Mouse (Mus musculus): ENCODE results near the gene Rreb1.

Rreb1 gene

DNA sequence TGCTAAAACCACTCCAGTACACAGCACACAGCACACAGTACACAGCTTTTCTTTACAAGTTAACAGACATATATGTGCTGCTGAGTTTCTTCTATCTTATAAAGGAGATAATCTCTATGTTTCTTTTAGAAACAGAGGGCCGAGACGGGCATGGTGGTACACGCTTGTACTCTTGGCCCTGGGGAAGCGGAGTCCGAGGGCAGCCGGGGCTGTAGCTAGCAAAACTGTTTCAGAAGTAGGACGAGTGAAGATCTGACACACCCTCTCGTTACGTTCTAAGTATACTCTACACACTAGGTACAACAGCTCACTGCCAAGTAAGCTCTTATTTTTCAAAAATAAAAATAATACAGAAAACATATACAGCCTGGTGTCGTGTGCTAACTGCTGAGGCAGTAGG is 202.1 kb downstream of the Rreb1 start:
- no peak for DNase-seq (ENCODE audit: low spot score)

DNA sequence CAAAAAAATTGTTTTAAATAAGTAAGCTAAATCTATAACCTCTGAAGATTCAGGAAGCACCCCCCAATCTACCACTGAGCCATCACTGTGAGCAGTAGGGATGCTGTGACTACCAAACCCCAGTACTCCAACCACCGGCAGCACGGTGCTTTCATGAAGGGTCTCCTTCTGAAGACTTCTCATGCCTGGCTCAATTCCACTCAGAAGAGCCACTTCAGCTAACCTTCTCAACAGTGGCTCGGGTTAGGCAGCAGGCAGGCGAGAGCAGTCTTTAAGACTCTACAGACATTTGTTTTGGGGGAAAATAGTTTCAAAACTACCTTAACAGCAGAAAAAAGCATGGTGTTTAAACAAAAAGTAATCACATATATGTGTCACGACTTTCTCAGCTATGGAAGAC is 202.9 kb downstream of the Rreb1 start:
- no peak for DNase-seq (ENCODE audit: low spot score)

DNA sequence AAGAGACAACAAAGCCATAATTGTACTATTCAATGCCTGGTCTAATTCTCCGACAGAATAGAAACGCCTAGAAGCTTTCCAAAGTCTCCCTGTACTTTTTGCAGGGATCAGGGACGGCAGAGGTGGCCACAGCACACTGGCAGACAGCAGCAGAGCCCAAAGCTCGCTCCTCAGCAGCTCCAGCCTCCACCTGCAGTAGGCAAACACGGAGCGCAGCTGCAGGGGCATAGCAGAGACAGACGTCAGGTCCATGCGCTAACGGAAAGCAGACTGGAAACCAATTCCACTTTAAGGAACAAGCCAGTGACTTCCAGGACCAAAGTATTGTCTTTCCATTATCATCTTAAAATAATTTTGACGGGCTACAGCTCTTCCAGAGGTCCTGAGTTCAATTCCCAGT is 208.0 kb downstream of the Rreb1 start:
- no peak for DNase-seq (ENCODE audit: low spot score)

DNA sequence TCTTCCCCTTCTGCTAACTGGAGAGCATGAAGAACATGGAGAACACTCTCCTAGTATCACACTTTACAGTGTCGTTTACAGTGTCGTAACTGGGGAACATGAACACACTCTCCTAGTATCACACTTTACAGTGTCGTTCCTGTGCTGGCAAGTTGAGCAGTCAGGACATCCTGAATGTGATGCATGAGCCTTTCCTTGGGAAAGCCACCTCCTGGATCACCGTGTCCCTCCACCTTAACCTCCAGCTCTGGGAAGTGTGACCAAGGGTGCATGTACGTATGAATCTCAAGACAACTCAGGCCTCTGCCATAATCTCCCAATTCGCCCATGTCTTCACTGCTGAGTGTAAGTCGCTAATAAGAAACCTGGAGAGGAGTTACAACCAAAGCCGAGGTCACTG is 211.5 kb downstream of the Rreb1 start:
- DNase-seq (ENCODE audit: low spot score): no peak

DNA sequence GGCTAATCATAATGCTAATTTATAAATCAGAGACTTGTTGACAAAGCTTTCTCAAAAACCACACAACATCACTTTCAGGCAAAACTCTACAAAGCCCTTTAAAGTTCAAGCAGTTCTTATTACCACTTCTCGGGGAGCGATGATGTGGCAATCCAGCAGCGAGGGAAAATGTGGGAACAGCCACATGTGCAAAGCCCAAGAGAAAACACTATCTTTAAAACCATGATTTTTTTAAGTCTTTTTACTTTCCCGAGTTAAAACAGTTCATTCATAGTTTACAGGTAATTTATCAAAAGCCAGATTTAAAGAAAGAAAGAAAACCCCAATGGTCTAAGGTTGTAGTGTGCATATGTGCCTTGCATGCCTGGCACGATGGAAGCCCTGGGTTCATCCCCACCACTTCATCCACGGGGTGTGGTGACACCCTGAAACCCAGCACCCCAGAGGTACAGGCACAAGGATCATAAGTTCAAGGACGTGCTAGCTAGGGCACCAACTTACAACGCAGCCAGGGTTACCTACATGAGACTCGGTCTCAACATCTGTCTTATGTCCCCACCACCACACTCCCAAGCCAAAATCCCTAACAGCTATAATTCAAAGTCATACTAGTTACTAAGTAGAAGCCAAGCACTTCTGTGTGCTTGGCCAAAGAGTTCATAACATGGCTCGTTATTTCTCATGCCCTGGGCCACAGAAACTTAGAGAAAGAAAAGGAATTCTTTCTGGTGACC is 214.6 kb downstream of the Rreb1 start:
- peak; percentile 13 for DNase-seq (ENCODE audit: low spot score)

DNA sequence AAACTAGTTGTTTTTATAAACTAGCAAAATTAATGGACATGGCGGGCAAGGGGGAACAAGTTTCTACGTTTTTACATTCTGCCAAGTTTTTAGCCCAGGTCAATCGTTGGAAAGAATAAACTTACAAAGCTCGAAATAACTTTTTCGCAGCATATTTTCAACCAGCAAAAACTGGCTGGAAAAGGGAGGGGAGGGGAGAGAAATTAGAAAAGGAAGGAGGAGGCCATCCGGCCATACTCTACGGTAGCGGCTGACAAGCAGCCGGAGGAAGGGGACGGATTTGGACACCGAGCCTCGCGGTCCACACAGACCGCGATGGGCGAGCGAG is 215.1 kb downstream of the Rreb1 start:
- DNase-seq (ENCODE audit: low spot score): peak; percentile 10

DNA sequence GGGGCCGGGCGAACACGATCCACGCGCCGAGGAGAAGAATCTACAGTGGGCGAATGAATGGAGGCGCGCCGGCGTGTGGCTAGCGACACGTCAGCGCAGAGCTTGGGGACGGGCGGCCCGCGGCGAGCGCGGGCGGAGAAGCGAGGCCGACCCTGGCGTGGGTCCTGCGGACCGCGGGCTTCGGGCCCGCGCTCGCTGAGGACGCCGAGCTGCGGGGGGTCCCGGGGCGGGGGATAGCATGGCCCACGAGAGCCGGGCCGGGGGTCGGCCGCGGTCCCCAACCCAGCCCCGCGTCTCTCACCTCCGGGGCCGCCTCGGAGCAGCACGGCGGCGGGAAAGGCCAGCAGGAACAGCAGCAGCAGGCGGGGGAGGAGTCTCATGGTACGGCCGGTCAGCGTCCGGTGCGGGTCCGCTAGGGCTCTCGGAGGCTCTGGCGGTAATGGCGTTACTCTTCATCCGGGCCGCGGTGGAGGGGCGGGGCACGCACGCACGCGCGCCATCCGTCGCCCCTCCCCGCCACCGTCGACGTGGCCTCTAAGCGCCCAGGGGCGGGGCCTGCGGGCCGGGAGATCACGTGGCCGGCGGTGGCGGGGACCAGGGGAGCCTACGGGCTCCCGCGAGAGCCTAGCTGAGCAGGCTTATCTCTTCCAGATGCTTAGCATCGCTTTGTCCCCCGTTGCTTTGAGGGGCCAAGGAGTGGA is 215.7 kb downstream of the Rreb1 start, which contains the start of gene Ssr1:
Gene Ssr1, minus strand, starts transcription at position 514 of the 701 bp plus-strand sequence.
- DNase-seq (ENCODE audit: low spot score): peak; percentile 95

DNA sequence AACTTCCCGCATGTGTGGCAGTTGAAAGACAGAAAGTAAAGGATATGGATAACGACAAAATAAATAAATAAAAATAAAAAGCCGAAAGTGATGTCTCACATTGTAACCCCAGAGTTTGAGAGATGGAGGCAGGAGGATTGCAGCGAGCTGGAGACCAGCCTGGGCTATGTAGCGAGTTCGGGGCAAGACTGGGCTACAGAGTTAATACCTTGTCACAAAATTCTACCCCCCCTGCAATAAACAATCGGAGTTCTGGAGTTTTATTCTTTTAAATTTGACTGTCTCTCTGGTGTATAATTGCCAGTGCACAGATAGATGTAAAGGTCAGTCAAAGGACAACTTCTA is 216.2 kb downstream of the Rreb1 start:
- no peak for DNase-seq (ENCODE audit: low spot score)

DNA sequence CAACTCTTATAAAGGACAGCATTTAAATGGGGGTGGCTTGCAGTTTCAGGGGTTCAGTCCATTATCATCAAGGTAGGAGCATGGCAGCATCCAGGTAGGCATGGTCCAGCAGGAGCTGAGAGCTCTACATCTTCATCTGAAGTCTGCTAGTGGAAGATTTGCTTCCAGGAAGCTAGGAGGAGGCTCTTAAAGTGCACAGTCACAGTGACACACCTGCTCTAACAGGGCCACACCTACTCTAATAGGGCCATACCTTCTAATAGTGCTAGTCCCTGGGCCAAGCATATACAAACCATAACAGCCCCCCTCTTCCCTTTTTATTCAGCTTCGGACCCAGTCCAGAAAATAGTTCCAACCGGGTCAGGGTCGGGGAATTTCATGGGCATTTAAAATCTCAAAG is 221.5 kb downstream of the Rreb1 start:
- DNase-seq (ENCODE audit: low spot score): no peak
